ENCODE assay signal across 16 mouse cellular contexts in genomic region chr13:103745688-103746087, GRCm38 (mm10).
"Had no signal": no experiment of that assay in that cellular context is flagged by ENCODE, and none has a peak within 500 bp of the region (broad histone marks: within the 10 kb centered on the region; RNA-seq: fewer than 3 reads in every experiment).

No protein-coding gene starts in this region.

- H3K27me3 ChIP-seq: megakaryocyte, embryonic 14.5 days; midbrain, embryonic 13.5 days; midbrain, embryonic 15.5 days; neural tube, embryonic 12.5 days; stomach, embryonic 15.5 days had no signal

- H3K9ac ChIP-seq: lung, embryonic 14.5 days; midbrain, embryonic 13.5 days; midbrain, embryonic 15.5 days; neural tube, embryonic 12.5 days; stomach, embryonic 15.5 days had no signal

- H3K4me1 ChIP-seq: megakaryocyte, embryonic 14.5 days; midbrain, embryonic 13.5 days; midbrain, embryonic 15.5 days; neural tube, embryonic 12.5 days; stomach, embryonic 15.5 days had no signal

- DNase-seq: lung, adult 18-20 months; lung, embryonic 14.5 days; lung, postnatal 14 days; lung, postnatal 36 days; right cerebral cortex, postnatal 14 days; thymus, adult 18-20 months; thymus, postnatal 14 days; thymus, postnatal 36 days had no signal

- ATAC-seq: midbrain, embryonic 13.5 days; midbrain, embryonic 15.5 days had no signal

- H3K9me3 ChIP-seq: megakaryocyte, embryonic 14.5 days; midbrain, embryonic 13.5 days; midbrain, embryonic 15.5 days; neural tube, embryonic 12.5 days; stomach, embryonic 15.5 days had no signal

- H3K4me3 ChIP-seq: megakaryocyte, embryonic 14.5 days; midbrain, embryonic 13.5 days; midbrain, embryonic 15.5 days; neural tube, embryonic 12.5 days; stomach, embryonic 15.5 days had no signal

- H3K4me2 ChIP-seq: lung, embryonic 14.5 days; midbrain, embryonic 11.5 days; midbrain, embryonic 13.5 days; midbrain, embryonic 15.5 days; neural tube, embryonic 12.5 days; stomach, embryonic 15.5 days had no signal

- H3K27ac ChIP-seq: macrophage; midbrain, embryonic 13.5 days; midbrain, embryonic 15.5 days; neural tube, embryonic 12.5 days; stomach, embryonic 15.5 days; stomach, postnatal 0 days had no signal
